Mouse (Mus musculus): Measurements from ENCODE around the gene Nfkbia.

Nfkbia gene

GRCm38 (mm10) chr12:55465401-55465983 is 27.0 kb downstream of the Nfkbia start:
- DNase-seq = no peak

- DNase-seq = no peak
Measured at GRCm38 (mm10) chr12:55464846-55465361, 27.5 kb downstream of the Nfkbia start.

GRCm38 (mm10) chr12:55463992-55464845 is 28.2 kb downstream of the Nfkbia start:
- no peak for DNase-seq

- no peak for DNase-seq
Measured at GRCm38 (mm10) chr12:55463087-55463486, 29.4 kb downstream of the Nfkbia start.

GRCm38 (mm10) chr12:55462456-55462855 is 30.0 kb downstream of the Nfkbia start:
- DNase-seq = no peak

GRCm38 (mm10) chr12:55461767-55462166 is 30.7 kb downstream of the Nfkbia start:
- DNase-seq = no peak

- no peak for DNase-seq
Measured at GRCm38 (mm10) chr12:55460900-55461299, 31.5 kb downstream of the Nfkbia start.

- DNase-seq = no peak
Measured at GRCm38 (mm10) chr12:55459739-55460138, 32.7 kb downstream of the Nfkbia start.

GRCm38 (mm10) chr12:55456893-55457292 is 35.6 kb downstream of the Nfkbia start:
- DNase-seq = no peak

GRCm38 (mm10) chr12:55456136-55456535 is 36.3 kb downstream of the Nfkbia start:
- DNase-seq = no peak

GRCm38 (mm10) chr12:55455206-55455605 is 37.2 kb downstream of the Nfkbia start:
- no peak for DNase-seq

GRCm38 (mm10) chr12:55453924-55454323 is 38.5 kb downstream of the Nfkbia start:
- DNase-seq = no peak

- DNase-seq = no peak
Measured at GRCm38 (mm10) chr12:55452839-55453238, 39.6 kb downstream of the Nfkbia start.

- no peak for DNase-seq
Measured at GRCm38 (mm10) chr12:55450421-55450820, 42.0 kb downstream of the Nfkbia start.

- DNase-seq = no peak
Measured at GRCm38 (mm10) chr12:55449048-55449447, 43.4 kb downstream of the Nfkbia start.

- no peak for DNase-seq
Measured at GRCm38 (mm10) chr12:55448457-55448856, 44.0 kb downstream of the Nfkbia start.

GRCm38 (mm10) chr12:55447396-55447760 is 45.1 kb downstream of the Nfkbia start:
- DNase-seq = no peak

GRCm38 (mm10) chr12:55446746-55447395 is 45.6 kb downstream of the Nfkbia start:
- peak; percentile 49 for DNase-seq

- DNase-seq = no peak
Measured at GRCm38 (mm10) chr12:55446366-55446745, 46.1 kb downstream of the Nfkbia start.

GRCm38 (mm10) chr12:55445583-55445982 is 46.9 kb downstream of the Nfkbia start:
- DNase-seq = no peak

GRCm38 (mm10) chr12:55444031-55444451 is 48.4 kb downstream of the Nfkbia start:
- no peak for DNase-seq

- DNase-seq = no peak
Measured at GRCm38 (mm10) chr12:55442861-55443850, 49.3 kb downstream of the Nfkbia start.
